Mouse (Mus musculus): ENCODE results near the gene Trim45. TPM values are rescaled to one million over a fixed set of nuclear protein-coding genes. Genes with fewer than 3 reads are reported as not detected.

Gene Trim45
- polyA plus RNA-seq, 1 experiment: 7.6 TPM

GRCm38 (mm10) chr3:100935521-100935920 is 13.5 kb downstream of the Trim45 start:
- TF ChIP-seq POLR2A (IDR thresholded peaks at IDR 0.05; ENCODE audit: borderline replicate concordance, insufficient read depth, low read length) (no peak), CTCF (IDR thresholded peaks at IDR 0.05; ENCODE audit: borderline replicate concordance, insufficient read depth, low read depth, low read length) (no peak)
- Histone ChIP-seq H3K27me3 (ENCODE audit: control insufficient read depth, insufficient read depth, low read length) (no peaks in the 10 kb centered on the region), H3K27ac (ENCODE audit: insufficient read depth, low read length) (no peak overlapping the region), H3K4me1 (ENCODE audit: control insufficient read depth, insufficient read depth, low read length) (peaks cover 5% of the 10 kb centered on the region; the same call in 1 of the 2 replicates), H3K4me3 (replicated peaks; ENCODE audit: insufficient read depth, low read depth, low read length) (no peak overlapping the region)
- no peak for DNase-seq
- 97% methylated on average over 6 of the region's 6 CpGs for whole genome bisulfite sequencing

GRCm38 (mm10) chr3:100936201-100936600 is 14.2 kb downstream of the Trim45 start:
- WGBS: 97% methylated on average over 6 of the region's 6 CpGs
- Histone ChIP-seq H3K4me1 (ENCODE audit: control insufficient read depth, insufficient read depth, low read length) (peaks cover 8% of the 10 kb centered on the region), H3K4me3 (replicated peaks; ENCODE audit: insufficient read depth, low read depth, low read length) (no peak overlapping the region), H3K27me3 (ENCODE audit: control insufficient read depth, insufficient read depth, low read length) (no peaks in the 10 kb centered on the region), H3K27ac (ENCODE audit: insufficient read depth, low read length) (no peak overlapping the region)
- no peak for DNase-seq
- TF ChIP-seq CTCF (IDR thresholded peaks at IDR 0.05; ENCODE audit: borderline replicate concordance, insufficient read depth, low read depth, low read length): no peak
- no peak for TF ChIP-seq POLR2A (IDR thresholded peaks at IDR 0.05; ENCODE audit: borderline replicate concordance, insufficient read depth, low read length)

GRCm38 (mm10) chr3:100938211-100938610 is 16.2 kb downstream of the Trim45 start:
- WGBS: 52% methylated on average over 4 of the region's 4 CpGs
- Histone ChIP-seq H3K4me1 (ENCODE audit: control insufficient read depth, insufficient read depth, low read length) (peaks cover 8% of the 10 kb centered on the region), H3K27ac (ENCODE audit: insufficient read depth, low read length) (no peak overlapping the region), H3K27me3 (ENCODE audit: control insufficient read depth, insufficient read depth, low read length) (no peaks in the 10 kb centered on the region), H3K4me3 (replicated peaks; ENCODE audit: insufficient read depth, low read depth, low read length) (no peak overlapping the region)
- TF ChIP-seq CTCF (IDR thresholded peaks at IDR 0.05; ENCODE audit: borderline replicate concordance, insufficient read depth, low read depth, low read length): no peak
- TF ChIP-seq POLR2A (IDR thresholded peaks at IDR 0.05; ENCODE audit: borderline replicate concordance, insufficient read depth, low read length): no peak
- no peak for DNase-seq

- no peaks in the 10 kb centered on the region for H3K27me3 ChIP-seq (ENCODE audit: control insufficient read depth, insufficient read depth, low read length)
- TF ChIP-seq CTCF (IDR thresholded peaks at IDR 0.05; ENCODE audit: borderline replicate concordance, insufficient read depth, low read depth, low read length) (no peak), POLR2A (IDR thresholded peaks at IDR 0.05; ENCODE audit: borderline replicate concordance, insufficient read depth, low read length) (no peak)
- H3K4me3 ChIP-seq (replicated peaks; ENCODE audit: insufficient read depth, low read depth, low read length): no peak overlapping the region
- DNase-seq: no peak
- no peak overlapping the region for H3K27ac ChIP-seq (ENCODE audit: insufficient read depth, low read length)
- 28% methylated on average over 4 of the region's 4 CpGs for WGBS
- peaks cover 8% of the 10 kb centered on the region for H3K4me1 ChIP-seq (ENCODE audit: control insufficient read depth, insufficient read depth, low read length)
These were observed 18.6 kb downstream of the Trim45 start for GRCm38 (mm10) chr3:100940496-100941037.

- no peak overlapping the region for H3K4me3 ChIP-seq (replicated peaks; ENCODE audit: insufficient read depth, low read depth, low read length)
- no peak overlapping the region for H3K27ac ChIP-seq (ENCODE audit: insufficient read depth, low read length)
- DNase-seq: no peak
- WGBS: 94% methylated on average over 8 of the region's 8 CpGs
- H3K27me3 ChIP-seq (ENCODE audit: control insufficient read depth, insufficient read depth, low read length): no peaks in the 10 kb centered on the region
- H3K4me1 ChIP-seq (ENCODE audit: control insufficient read depth, insufficient read depth, low read length): 0 out of 2 replicates have a peak, but pooled peaks cover 4% of the 10 kb centered on the region
- no peak for TF ChIP-seq POLR2A (IDR thresholded peaks at IDR 0.05; ENCODE audit: borderline replicate concordance, insufficient read depth, low read length)
- TF ChIP-seq CTCF (IDR thresholded peaks at IDR 0.05; ENCODE audit: borderline replicate concordance, insufficient read depth, low read depth, low read length): no peak
These were observed 25.3 kb downstream of the Trim45 start for GRCm38 (mm10) chr3:100947286-100947685.

GRCm38 (mm10) chr3:100951531-100951930 is 29.5 kb downstream of the Trim45 start:
- no peak overlapping the region for H3K27ac ChIP-seq (ENCODE audit: insufficient read depth, low read length)
- 0 out of 2 replicates have a peak, but pooled peaks cover 4% of the 10 kb centered on the region for H3K4me1 ChIP-seq (ENCODE audit: control insufficient read depth, insufficient read depth, low read length)
- 32% methylated on average over 4 of the region's 4 CpGs for WGBS
- peak in 1 of 2 experiments; percentile 12 for DNase-seq
- no peaks in the 10 kb centered on the region for H3K27me3 ChIP-seq (ENCODE audit: control insufficient read depth, insufficient read depth, low read length)
- H3K4me3 ChIP-seq (replicated peaks; ENCODE audit: insufficient read depth, low read depth, low read length): no peak overlapping the region
- TF ChIP-seq CTCF (IDR thresholded peaks at IDR 0.05; ENCODE audit: borderline replicate concordance, insufficient read depth, low read depth, low read length) (no peak), POLR2A (IDR thresholded peaks at IDR 0.05; ENCODE audit: borderline replicate concordance, insufficient read depth, low read length) (no peak)

- 0 out of 2 replicates have a peak, but pooled peaks cover 4% of the 10 kb centered on the region for H3K4me1 ChIP-seq (ENCODE audit: control insufficient read depth, insufficient read depth, low read length)
- H3K27ac ChIP-seq (ENCODE audit: insufficient read depth, low read length): no peak overlapping the region
- no peak for DNase-seq
- TF ChIP-seq POLR2A (IDR thresholded peaks at IDR 0.05; ENCODE audit: borderline replicate concordance, insufficient read depth, low read length) (no peak), CTCF (IDR thresholded peaks at IDR 0.05; ENCODE audit: borderline replicate concordance, insufficient read depth, low read depth, low read length) (no peak)
- H3K27me3 ChIP-seq (ENCODE audit: control insufficient read depth, insufficient read depth, low read length): no peaks in the 10 kb centered on the region
- no peak overlapping the region for H3K4me3 ChIP-seq (replicated peaks; ENCODE audit: insufficient read depth, low read depth, low read length)
These were observed 32.6 kb downstream of the Trim45 start for GRCm38 (mm10) chr3:100954616-100955015.

- TF ChIP-seq CTCF (IDR thresholded peaks at IDR 0.05; ENCODE audit: borderline replicate concordance, insufficient read depth, low read depth, low read length): no peak
- TF ChIP-seq POLR2A (IDR thresholded peaks at IDR 0.05; ENCODE audit: borderline replicate concordance, insufficient read depth, low read length): no peak
- Histone ChIP-seq H3K4me1 (ENCODE audit: control insufficient read depth, insufficient read depth, low read length) (no peaks in the 10 kb centered on the region), H3K27ac (ENCODE audit: insufficient read depth, low read length) (no peak overlapping the region), H3K27me3 (ENCODE audit: control insufficient read depth, insufficient read depth, low read length) (no peaks in the 10 kb centered on the region), H3K4me3 (replicated peaks; ENCODE audit: insufficient read depth, low read depth, low read length) (no peak overlapping the region)
- 82% methylated on average over 5 of the region's 5 CpGs for WGBS
- no peak for DNase-seq
These were observed 39.0 kb downstream of the Trim45 start for GRCm38 (mm10) chr3:100961007-100961406.
